Mouse (Mus musculus) activated CD4-positive, CD25-positive, alpha-beta regulatory T cell, adult 4 months (primary cell): Measurements from ENCODE around the gene Rpp25l. TPM values are rescaled to one million over a fixed set of nuclear protein-coding genes. Genes with fewer than 3 reads are reported as not detected.
"Not testable (repeated sequence)": the region's sequence is repeated elsewhere in the genome, so short reads cannot be mapped to it uniquely, and the experiment has no call there.

Experiments
- ATAC-seq: one replicate; pipeline ENCODE4 v1.8.0; 2017
- polyA plus RNA-seq, 2 experiments: library from polyadenylated mRNA; unstranded; fragments of 100-300 nt; shearing (Covaris generic); gene quantifications; one replicate each; pipeline ENCODE4 v1.2.1; 2017

The Rpp25l gene
- polyA plus RNA-seq, 2 experiments from 2014 or later = 51.4 to 65.6 TPM

GRCm38 (mm10) chr4:41696930-41697841 lies 16.1 kb downstream of the Rpp25l start, which contains the start of gene Cntfr:
Gene Cntfr (minus strand): TSS chr4:41697089.
- not testable (repeated sequence) for ATAC-seq

GRCm38 (mm10) chr4:41696452-41696851 lies 16.9 kb downstream of the Rpp25l start:
- not testable (repeated sequence) for ATAC-seq

GRCm38 (mm10) chr4:41695800-41696199 lies 17.5 kb downstream of the Rpp25l start:
- not testable (repeated sequence) for ATAC-seq

- not testable (repeated sequence) for ATAC-seq
Observed at GRCm38 (mm10) chr4:41693511-41693910, 19.8 kb downstream of the Rpp25l start.

- ATAC-seq = not testable (repeated sequence)
Observed at GRCm38 (mm10) chr4:41690014-41690413, 23.3 kb downstream of the Rpp25l start.

- not testable (repeated sequence) for ATAC-seq
Observed at GRCm38 (mm10) chr4:41688562-41688961, 24.8 kb downstream of the Rpp25l start.

- not testable (repeated sequence) for ATAC-seq
Observed at GRCm38 (mm10) chr4:41685882-41686492, 27.3 kb downstream of the Rpp25l start.

- ATAC-seq = not testable (repeated sequence)
Observed at GRCm38 (mm10) chr4:41684931-41685453, 28.3 kb downstream of the Rpp25l start.

GRCm38 (mm10) chr4:41684131-41684930 lies 29.0 kb downstream of the Rpp25l start:
- not testable (repeated sequence) for ATAC-seq

GRCm38 (mm10) chr4:41683303-41683702 lies 30.0 kb downstream of the Rpp25l start:
- not testable (repeated sequence) for ATAC-seq

GRCm38 (mm10) chr4:41682789-41683188 lies 30.5 kb downstream of the Rpp25l start:
- no peak for ATAC-seq

- no peak for ATAC-seq
Observed at GRCm38 (mm10) chr4:41681947-41682346, 31.4 kb downstream of the Rpp25l start.

- no peak for ATAC-seq
Observed at GRCm38 (mm10) chr4:41681176-41681575, 32.2 kb downstream of the Rpp25l start.

GRCm38 (mm10) chr4:41679291-41679690 lies 34.0 kb downstream of the Rpp25l start:
- no peak for ATAC-seq

- no peak for ATAC-seq
Observed at GRCm38 (mm10) chr4:41678863-41679262, 34.5 kb downstream of the Rpp25l start.

GRCm38 (mm10) chr4:41677006-41677629 lies 36.2 kb downstream of the Rpp25l start:
- ATAC-seq = no peak

- ATAC-seq = no peak
Observed at GRCm38 (mm10) chr4:41676248-41677005, 36.9 kb downstream of the Rpp25l start.

- no peak for ATAC-seq
Observed at GRCm38 (mm10) chr4:41673186-41673585, 40.1 kb downstream of the Rpp25l start.

GRCm38 (mm10) chr4:41672522-41672963 lies 40.8 kb downstream of the Rpp25l start:
- ATAC-seq = no peak

GRCm38 (mm10) chr4:41671963-41672480 lies 41.3 kb downstream of the Rpp25l start:
- no peak for ATAC-seq

GRCm38 (mm10) chr4:41671500-41671899 lies 41.8 kb downstream of the Rpp25l start:
- no peak for ATAC-seq
